Mouse (Mus musculus) intestine, postnatal 0 days (tissue): ENCODE measurements around the gene Copz2. TPM values are rescaled to one million over a fixed set of nuclear protein-coding genes. Genes with fewer than 3 reads are reported as not detected.
A peak's percentile ranks its signal among the peaks of the same experiment; 100 is the strongest.

Source experiments
- ATAC-seq: fragments of 200-750 bp; cut with Nextera tagmentation; 2 replicates; pipeline ENCODE4 v1.8.0; 2017; ENCODE audit warnings: mild to moderate bottlenecking, moderate TSS enrichment, moderate library complexity
- H3K27ac ChIP-seq: fragments of 300-500 bp; sonication (generic); 2 replicates; pipeline ENCODE4 v1.5.1; 2014; ENCODE audit warnings: mild to moderate bottlenecking, low read depth, low read length, moderate library complexity
- H3K27me3 ChIP-seq: fragments of 300-500 bp; sonication (generic); replicated peaks from 2 replicates; pipeline ENCODE4 v1.6.1; 2014; ENCODE audit warnings: low read length, mixed read lengths; ENCODE audit not compliant: control insufficient read depth, insufficient read depth
- H3K36me3 ChIP-seq: fragments of 300-500 bp; sonication (generic); 2 replicates; pipeline ENCODE4 v1.6.1; 2014; ENCODE audit warnings: mild to moderate bottlenecking, moderate library complexity; ENCODE audit not compliant: control insufficient read depth, insufficient read depth
- H3K4me1 ChIP-seq: fragments of 300-500 bp; sonication (generic); replicated peaks from 2 replicates; pipeline ENCODE4 v1.6.1; 2014; ENCODE audit warnings: antibody characterized with exemption, low read length, mixed read lengths; ENCODE audit not compliant: control insufficient read depth, insufficient read depth
- H3K4me2 ChIP-seq: fragments of 300-500 bp; sonication (generic); replicated peaks from 2 replicates; pipeline ENCODE4 v1.6.1; 2014; ENCODE audit warnings: low read depth, mild to moderate bottlenecking, moderate library complexity
- H3K4me3 ChIP-seq: fragments of 300-500 bp; sonication (generic); 2 replicates; pipeline ENCODE4 v1.5.1; 2014; ENCODE audit warnings: low read depth, low read length
- H3K9ac ChIP-seq: fragments of 300-500 bp; sonication (generic); 2 replicates; pipeline ENCODE4 v1.6.1; 2014; ENCODE audit warnings: mild to moderate bottlenecking, low read depth, low read length
- H3K9me3 ChIP-seq: fragments of 300-500 bp; sonication (generic); 2 replicates; pipeline ENCODE4 v1.6.1; 2016; ENCODE audit warnings: mixed run types; ENCODE audit not compliant: control insufficient read depth
- CTCF ChIP-seq: sonication (generic); IDR thresholded peaks from 2 replicates; pipeline ENCODE4 v1.5.1; 2016; ENCODE audit warnings: low read depth, mild to moderate bottlenecking, control low read depth, antibody characterized with exemption, moderate library complexity
- WGBS: fragments of 180-500 bp; shearing (Covaris S2); extraction: QIAGEN DNeasy Blood & Tissue Kit; methylation state at CpG from one replicate; pipeline ENCODE4 v1.1.7; 2014; 5-methylcytosine and 5-hydroxymethylcytosine counted together
- polyA plus RNA-seq: library from polyadenylated mRNA; unstranded; fragments of >200 nt; fragmentation: Nextera tagmentation; extraction: Ambion mirVana; gene quantifications from 2 replicates; pipeline ENCODE4 v1.2.1, GENCODE M21; 2015

Gene Copz2
- polyA plus RNA-seq, 1 experiment from 2014 or later = 46.8 TPM

DNA sequence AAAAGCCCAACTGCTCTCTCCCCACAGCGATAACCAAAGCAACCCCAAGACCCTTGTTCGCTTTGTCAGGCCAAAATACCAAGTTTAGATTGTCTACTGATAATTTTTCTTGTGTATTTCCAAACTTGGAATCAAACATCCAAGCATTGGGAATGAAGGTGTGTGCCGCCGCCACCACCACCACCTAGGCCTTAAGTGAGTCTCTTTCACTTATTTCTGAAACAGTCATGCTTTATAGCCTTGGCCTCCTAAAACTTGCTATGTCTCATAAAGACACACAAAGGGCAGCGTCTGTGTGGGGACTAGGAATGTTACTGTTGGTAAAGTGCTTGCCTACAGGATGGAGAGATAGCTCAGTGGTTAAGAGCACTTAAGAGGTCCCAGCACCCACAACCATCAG, 35.8 kb upstream of the Copz2 start:
- H3K36me3 ChIP-seq = peaks cover 59% of the 10 kb centered on the region
- H3K9ac ChIP-seq = no peak overlapping the region
- no peaks in the 10 kb centered on the region for H3K27me3 ChIP-seq
- no peaks in the 10 kb centered on the region for H3K9me3 ChIP-seq
- TF ChIP-seq CTCF = no peak
- H3K4me3 ChIP-seq = no peak overlapping the region
- H3K4me2 ChIP-seq = no peak overlapping the region
- 89% methylated on average over 5 of the region's 5 CpGs for WGBS
- H3K4me1 ChIP-seq = no peaks in the 10 kb centered on the region
- no peak overlapping the region for H3K27ac ChIP-seq
- ATAC-seq = no peak

DNA sequence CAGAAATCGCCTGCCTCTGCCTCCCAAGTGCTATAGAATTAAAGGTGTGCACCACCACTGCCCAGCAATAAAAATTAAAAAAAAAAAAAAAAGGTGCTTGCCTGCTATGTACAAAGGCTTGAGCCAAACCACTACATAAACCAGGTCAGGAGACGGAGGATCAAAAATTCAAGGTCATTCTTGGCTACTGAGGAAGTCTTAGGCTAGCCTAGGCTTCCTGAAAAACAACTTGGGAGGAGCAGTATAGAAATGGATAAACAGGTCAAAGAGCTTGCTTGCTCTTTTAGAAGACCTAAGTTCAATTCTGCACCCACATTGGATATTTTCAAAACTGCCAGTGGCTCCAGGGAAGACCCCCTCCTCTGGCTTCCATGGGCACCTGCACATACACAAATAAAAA, 35.2 kb upstream of the Copz2 start:
- Histone ChIP-seq H3K27ac (no peak overlapping the region), H3K9me3 (no peaks in the 10 kb centered on the region), H3K4me1 (no peaks in the 10 kb centered on the region), H3K4me2 (no peak overlapping the region), H3K27me3 (no peaks in the 10 kb centered on the region), H3K9ac (no peak overlapping the region), H3K36me3 (peaks cover 59% of the 10 kb centered on the region), H3K4me3 (no peak overlapping the region)
- WGBS = 66% methylated on average over 2 of the region's 2 CpGs
- ATAC-seq = no peak
- TF ChIP-seq CTCF = no peak

DNA sequence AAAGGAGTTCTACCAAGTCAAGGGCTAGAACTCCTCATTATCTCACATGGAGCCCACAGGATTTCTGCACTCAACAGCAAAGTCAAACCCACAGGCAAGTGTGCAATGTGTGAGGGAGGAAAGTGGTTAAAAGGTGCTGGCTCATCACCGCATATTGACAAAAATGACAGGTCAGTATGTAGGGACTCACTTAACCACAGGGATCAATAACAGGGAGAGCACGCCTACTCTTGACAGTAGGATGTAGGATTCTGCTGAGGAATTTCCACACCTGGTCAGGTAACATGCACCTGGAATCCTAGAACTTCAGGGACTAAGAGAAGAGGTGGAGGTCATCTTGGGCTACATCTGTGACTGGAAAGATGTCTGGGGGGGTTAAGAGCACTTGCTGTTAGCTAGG, 33.8 kb upstream of the Copz2 start:
- ATAC-seq = no peak
- Histone ChIP-seq H3K27me3 (no peaks in the 10 kb centered on the region), H3K36me3 (peaks cover 62% of the 10 kb centered on the region), H3K4me1 (no peaks in the 10 kb centered on the region), H3K4me2 (no peak overlapping the region), H3K4me3 (no peak overlapping the region), H3K9ac (no peak overlapping the region), H3K9me3 (no peaks in the 10 kb centered on the region), H3K27ac (no peak overlapping the region)
- TF ChIP-seq CTCF = no peak
- WGBS = 99% methylated on average over 2 of the region's 2 CpGs

DNA sequence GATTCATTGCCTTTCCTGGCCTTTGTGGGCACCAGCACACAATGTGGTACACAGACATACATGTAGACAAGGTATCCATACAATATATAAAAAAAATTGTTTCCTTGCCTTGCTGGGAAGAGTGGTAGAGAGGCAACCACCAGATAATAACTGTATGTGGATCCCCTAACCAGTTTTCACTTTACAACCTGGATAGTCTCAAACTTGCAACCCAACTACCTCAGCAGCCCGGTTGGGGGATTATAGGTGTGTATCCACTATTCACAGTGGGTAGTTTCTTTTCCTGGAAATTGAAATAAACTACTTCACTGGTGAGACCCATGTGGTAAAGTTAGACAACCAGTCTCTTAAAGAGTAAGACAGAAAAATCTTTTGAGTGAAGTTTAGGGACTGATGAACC, 33.2 kb upstream of the Copz2 start:
- Histone ChIP-seq H3K27ac (no peak overlapping the region), H3K4me3 (no peak overlapping the region), H3K4me1 (no peaks in the 10 kb centered on the region), H3K9ac (no peak overlapping the region), H3K9me3 (no peaks in the 10 kb centered on the region), H3K4me2 (no peak overlapping the region), H3K27me3 (no peaks in the 10 kb centered on the region), H3K36me3 (peaks cover 68% of the 10 kb centered on the region)
- 98% methylated on average over 1 of the region's 1 CpGs for WGBS
- TF ChIP-seq CTCF = no peak
- ATAC-seq = no peak

DNA sequence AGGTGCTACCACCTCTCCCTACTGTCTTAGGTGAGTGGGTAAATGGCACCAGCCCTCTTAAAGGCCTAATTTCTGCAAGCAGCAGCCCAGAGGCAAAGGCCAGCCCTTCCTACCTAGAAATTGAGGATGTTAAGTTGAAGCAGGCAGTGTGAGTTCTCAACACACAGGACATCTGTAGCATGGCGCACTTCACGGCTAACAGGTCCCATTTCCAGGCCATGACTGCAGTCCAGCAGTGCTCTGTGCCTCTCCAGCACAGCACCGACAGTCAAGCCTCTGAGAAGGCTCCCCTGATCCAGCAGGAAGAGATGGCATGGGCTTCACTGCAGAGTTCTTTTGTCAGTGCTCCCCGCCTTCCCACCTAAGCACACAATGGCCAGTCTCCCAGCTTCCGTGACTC, 32.7 kb upstream of the Copz2 start:
- ATAC-seq = no peak
- Histone ChIP-seq H3K36me3 (peaks cover 68% of the 10 kb centered on the region), H3K9ac (no peak overlapping the region), H3K4me3 (no peak overlapping the region), H3K9me3 (no peaks in the 10 kb centered on the region), H3K4me2 (no peak overlapping the region), H3K4me1 (no peaks in the 10 kb centered on the region), H3K27me3 (no peaks in the 10 kb centered on the region), H3K27ac (no peak overlapping the region)
- TF ChIP-seq CTCF = no peak
- WGBS = 84% methylated on average over 5 of the region's 5 CpGs

DNA sequence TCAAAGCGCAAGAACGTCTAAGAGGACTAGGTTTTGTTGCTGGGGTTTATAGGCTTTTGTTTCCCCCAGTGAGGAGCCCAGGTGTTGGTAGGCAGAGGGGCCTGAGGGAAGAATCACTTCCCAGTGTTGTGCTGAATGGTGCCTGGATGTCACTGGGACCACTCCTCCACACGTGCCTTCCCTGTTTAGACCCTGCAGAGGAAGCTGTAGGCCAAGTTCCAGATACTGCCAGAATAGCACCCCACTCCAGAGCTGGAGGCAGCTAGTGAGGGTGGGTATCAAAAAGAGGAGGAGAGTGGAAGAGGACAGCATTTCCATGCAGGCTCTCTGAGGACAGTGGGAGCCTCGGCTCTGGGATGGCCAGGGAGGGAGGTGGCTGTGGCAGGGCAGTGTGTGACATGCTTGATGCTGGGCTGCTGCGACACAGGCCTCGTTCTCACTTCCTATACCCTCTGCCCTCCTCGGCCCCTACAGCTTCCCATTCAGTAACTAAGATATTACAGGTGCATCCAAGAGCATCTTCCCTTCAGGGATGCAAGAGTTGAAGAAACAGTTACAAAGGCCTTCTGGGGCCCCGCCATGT, 31.5 kb upstream of the Copz2 start:
- Histone ChIP-seq H3K9me3 (no peaks in the 10 kb centered on the region), H3K4me2 (no peak overlapping the region), H3K4me3 (no peak overlapping the region), H3K4me1 (0 out of 2 replicates have a peak, but pooled peaks cover under 1% of the 10 kb centered on the region), H3K27ac (no peak overlapping the region), H3K27me3 (no peaks in the 10 kb centered on the region), H3K36me3 (peaks cover 74% of the 10 kb centered on the region), H3K9ac (no peak overlapping the region)
- TF ChIP-seq CTCF = no peak
- WGBS = 83% methylated on average over 8 of the region's 8 CpGs
- no peak for ATAC-seq

DNA sequence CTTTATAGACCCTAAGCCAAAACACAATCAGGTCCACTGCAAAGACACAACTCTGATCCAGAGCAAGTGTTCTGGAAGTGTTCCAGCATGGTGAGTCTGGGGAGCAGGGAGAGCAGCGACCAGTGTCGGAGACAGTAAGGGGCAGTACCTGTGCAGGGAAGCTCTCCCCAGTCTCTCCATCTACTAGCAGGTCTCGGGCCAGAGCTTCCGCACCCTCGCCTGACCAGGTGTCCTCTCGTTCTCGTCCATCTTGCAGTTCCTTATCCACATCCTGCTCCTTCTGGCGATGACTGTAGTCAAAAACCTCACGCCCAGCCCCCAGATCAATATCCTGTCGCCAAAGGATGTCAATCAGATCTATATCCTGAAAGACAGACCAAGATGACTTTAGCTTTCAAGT, 27.7 kb upstream of the Copz2 start:
- no peaks in the 10 kb centered on the region for H3K27me3 ChIP-seq
- peaks cover 25% of the 10 kb centered on the region for H3K4me1 ChIP-seq
- peaks cover 62% of the 10 kb centered on the region for H3K36me3 ChIP-seq
- peak overlapping the region; percentile 21; the same call in 1 of the 2 replicates for H3K27ac ChIP-seq
- H3K9me3 ChIP-seq = no peaks in the 10 kb centered on the region
- no peak overlapping the region for H3K9ac ChIP-seq
- no peak overlapping the region for H3K4me3 ChIP-seq
- WGBS = 88% methylated on average over 10 of the region's 10 CpGs
- H3K4me2 ChIP-seq = no peak overlapping the region
- TF ChIP-seq CTCF = no peak
- ATAC-seq = no peak
